Mouse (Mus musculus): ENCODE results near the gene Car6. TPM values are rescaled to one million over a fixed set of nuclear protein-coding genes. Genes with fewer than 3 reads are reported as not detected.

Gene Car6
- polyA plus RNA-seq, 1 experiment from 2014 or later, result not detected

GRCm38 (mm10) chr4:150213910-150214309, 12.8 kb upstream of the Car6 start:
- WGBS, result 34% methylated on average over 5 of the region's 5 CpGs
- no peak for ATAC-seq (ENCODE audit: extremely low read depth, insufficient number of reproducible peaks, low FRiP score, low TSS enrichment)
- Histone ChIP-seq H3K36me3 (no peaks in the 10 kb centered on the region), H3K9me3 (no peaks in the 10 kb centered on the region), H3K4me1 (peaks cover 7% of the 10 kb centered on the region), H3K27me3 (replicated peaks) (no peaks in the 10 kb centered on the region), H3K27ac (replicated peaks) (no peak overlapping the region), H3K4me3 (no peak overlapping the region), H3K4me2 (no peak overlapping the region), H3K9ac (no peak overlapping the region)

- Histone ChIP-seq H3K9ac (peak overlapping the region; percentile 80), H3K4me1 (peaks cover 7% of the 10 kb centered on the region), H3K4me3 (peak overlapping the region; percentile 48), H3K27ac (replicated peaks) (0 out of 2 replicates have a peak overlapping the region, but pooled peaks have one; percentile 32), H3K36me3 (no peaks in the 10 kb centered on the region), H3K4me2 (peak overlapping the region; percentile 70), H3K27me3 (replicated peaks) (no peaks in the 10 kb centered on the region), H3K9me3 (no peaks in the 10 kb centered on the region)
- 1% methylated on average over 15 of the region's 15 CpGs for WGBS
- peak; percentile 56 for ATAC-seq (ENCODE audit: extremely low read depth, insufficient number of reproducible peaks, low FRiP score, low TSS enrichment)
These were observed 11.4 kb upstream of the Car6 start for GRCm38 (mm10) chr4:150212553-150212971.

GRCm38 (mm10) chr4:150211930-150212552, 10.9 kb upstream of the Car6 start:
- Histone ChIP-seq H3K9me3 (no peaks in the 10 kb centered on the region), H3K4me1 (peaks cover 7% of the 10 kb centered on the region), H3K36me3 (no peaks in the 10 kb centered on the region), H3K4me3 (peak overlapping the region; percentile 48), H3K9ac (peak overlapping the region; percentile 80), H3K27ac (replicated peaks) (no peak overlapping the region), H3K27me3 (replicated peaks) (no peaks in the 10 kb centered on the region), H3K4me2 (peak overlapping the region; percentile 70)
- 51% methylated on average over 10 of the region's 10 CpGs for WGBS
- no peak for ATAC-seq (ENCODE audit: extremely low read depth, insufficient number of reproducible peaks, low FRiP score, low TSS enrichment)

GRCm38 (mm10) chr4:150210306-150210705, 9.2 kb upstream of the Car6 start:
- Histone ChIP-seq H3K9ac (no peak overlapping the region), H3K9me3 (no peaks in the 10 kb centered on the region)
- no peak for ATAC-seq (ENCODE audit: extremely low read depth, insufficient number of reproducible peaks, low FRiP score, low TSS enrichment)

GRCm38 (mm10) chr4:150209751-150210150, 8.6 kb upstream of the Car6 start:
- H3K27ac ChIP-seq (replicated peaks), result no peak overlapping the region
- no peak for ATAC-seq (ENCODE audit: extremely low read depth, insufficient number of reproducible peaks, low FRiP score, low TSS enrichment)
- 83% methylated on average over 5 of the region's 5 CpGs for WGBS
- no peaks in the 10 kb centered on the region for H3K36me3 ChIP-seq
- H3K27me3 ChIP-seq (replicated peaks), result no peaks in the 10 kb centered on the region; the same call in 1 of the 2 replicates
- H3K4me2 ChIP-seq, result no peak overlapping the region
- H3K9me3 ChIP-seq, result no peaks in the 10 kb centered on the region
- no peak overlapping the region for H3K9ac ChIP-seq
- no peak overlapping the region for H3K4me3 ChIP-seq
- peaks cover 7% of the 10 kb centered on the region for H3K4me1 ChIP-seq

More at GRCm38 (mm10) chr4:150210306-150210705, 9.2 kb upstream of the Car6 start:
- no peaks in the 10 kb centered on the region for H3K27me3 ChIP-seq (replicated peaks)
- H3K4me2 ChIP-seq, result no peak overlapping the region
- no peaks in the 10 kb centered on the region for H3K36me3 ChIP-seq
- H3K4me3 ChIP-seq, result no peak overlapping the region
- WGBS, result 76% methylated on average over 8 of the region's 8 CpGs
- peaks cover 7% of the 10 kb centered on the region for H3K4me1 ChIP-seq
- no peak overlapping the region for H3K27ac ChIP-seq (replicated peaks)

GRCm38 (mm10) chr4:150204877-150205276, 3.7 kb upstream of the Car6 start:
- peaks cover 3% of the 10 kb centered on the region; the same call in 1 of the 2 replicates for H3K27me3 ChIP-seq (replicated peaks)
- no peak overlapping the region for H3K27ac ChIP-seq (replicated peaks)
- no peak overlapping the region for H3K9ac ChIP-seq
- H3K9me3 ChIP-seq, result no peaks in the 10 kb centered on the region
- H3K4me3 ChIP-seq, result no peak overlapping the region
- no peak overlapping the region for H3K4me2 ChIP-seq
- H3K36me3 ChIP-seq, result no peaks in the 10 kb centered on the region
- H3K4me1 ChIP-seq, result no peaks in the 10 kb centered on the region; the same call in 1 of the 2 replicates
- no peak for ATAC-seq (ENCODE audit: extremely low read depth, insufficient number of reproducible peaks, low FRiP score, low TSS enrichment)
- 74% methylated on average over 3 of the region's 3 CpGs for WGBS

- Histone ChIP-seq H3K4me3 (no peak overlapping the region), H3K36me3 (no peaks in the 10 kb centered on the region), H3K4me2 (no peak overlapping the region), H3K9ac (no peak overlapping the region), H3K27me3 (replicated peaks) (peaks cover 3% of the 10 kb centered on the region; the same call in 1 of the 2 replicates), H3K9me3 (no peaks in the 10 kb centered on the region), H3K4me1 (no peaks in the 10 kb centered on the region; the same call in 1 of the 2 replicates), H3K27ac (replicated peaks) (no peak overlapping the region)
- WGBS, result 77% methylated on average over 5 of the region's 5 CpGs
- ATAC-seq (ENCODE audit: extremely low read depth, insufficient number of reproducible peaks, low FRiP score, low TSS enrichment), result no peak
These were observed 1.6 kb upstream of the Car6 start for GRCm38 (mm10) chr4:150202702-150203101.

- H3K4me1 ChIP-seq, result no peaks in the 10 kb centered on the region; the same call in 1 of the 2 replicates
- peaks cover 4% of the 10 kb centered on the region; the same call in 1 of the 2 replicates for H3K9me3 ChIP-seq
- no peak overlapping the region for H3K4me2 ChIP-seq
- H3K4me3 ChIP-seq, result no peak overlapping the region
- H3K36me3 ChIP-seq, result no peaks in the 10 kb centered on the region
- no peak for ATAC-seq (ENCODE audit: extremely low read depth, insufficient number of reproducible peaks, low FRiP score, low TSS enrichment)
- no peak overlapping the region for H3K9ac ChIP-seq
- 59% methylated on average over 9 of the region's 9 CpGs for WGBS
- no peak overlapping the region for H3K27ac ChIP-seq (replicated peaks)
- 0 out of 2 replicates have a peak, but pooled peaks cover 3% of the 10 kb centered on the region for H3K27me3 ChIP-seq (replicated peaks)
These were observed 2.9 kb downstream of the Car6 start for GRCm38 (mm10) chr4:150198268-150198667.

GRCm38 (mm10) chr4:150193915-150194314, 7.2 kb downstream of the Car6 start:
- Histone ChIP-seq H3K9me3 (peaks cover 4% of the 10 kb centered on the region; the same call in 1 of the 2 replicates), H3K36me3 (no peaks in the 10 kb centered on the region), H3K9ac (no peak overlapping the region), H3K27me3 (replicated peaks) (no peaks in the 10 kb centered on the region), H3K4me3 (no peak overlapping the region), H3K27ac (replicated peaks) (no peak overlapping the region), H3K4me1 (no peaks in the 10 kb centered on the region), H3K4me2 (no peak overlapping the region)
- WGBS, result 44% methylated on average over 1 of the region's 1 CpGs
- no peak for ATAC-seq (ENCODE audit: extremely low read depth, insufficient number of reproducible peaks, low FRiP score, low TSS enrichment)

- no peak overlapping the region for H3K27ac ChIP-seq (replicated peaks)
- no peaks in the 10 kb centered on the region for H3K27me3 ChIP-seq (replicated peaks)
- H3K4me1 ChIP-seq, result no peaks in the 10 kb centered on the region
- no peaks in the 10 kb centered on the region for H3K36me3 ChIP-seq
- H3K9ac ChIP-seq, result no peak overlapping the region
- H3K4me3 ChIP-seq, result no peak overlapping the region
- no peak overlapping the region for H3K4me2 ChIP-seq
- WGBS, result 71% methylated on average over 6 of the region's 6 CpGs
- peaks cover 4% of the 10 kb centered on the region; the same call in 1 of the 2 replicates for H3K9me3 ChIP-seq
- no peak for ATAC-seq (ENCODE audit: extremely low read depth, insufficient number of reproducible peaks, low FRiP score, low TSS enrichment)
These were observed 8.9 kb downstream of the Car6 start for GRCm38 (mm10) chr4:150192199-150192598.

GRCm38 (mm10) chr4:150188236-150188635, 12.9 kb downstream of the Car6 start:
- 42% methylated on average over 11 of the region's 11 CpGs for WGBS
- Histone ChIP-seq H3K4me1 (no peaks in the 10 kb centered on the region), H3K36me3 (no peaks in the 10 kb centered on the region), H3K27ac (replicated peaks) (no peak overlapping the region), H3K4me3 (no peak overlapping the region), H3K9me3 (no peaks in the 10 kb centered on the region), H3K4me2 (peak overlapping the region; percentile 46), H3K9ac (no peak overlapping the region), H3K27me3 (replicated peaks) (no peaks in the 10 kb centered on the region)
- no peak for ATAC-seq (ENCODE audit: extremely low read depth, insufficient number of reproducible peaks, low FRiP score, low TSS enrichment)

GRCm38 (mm10) chr4:150181304-150181703, 19.8 kb downstream of the Car6 start:
- Histone ChIP-seq H3K9me3 (0 out of 2 replicates have a peak, but pooled peaks cover 3% of the 10 kb centered on the region), H3K9ac (no peak overlapping the region), H3K4me2 (no peak overlapping the region), H3K27ac (replicated peaks) (no peak overlapping the region), H3K36me3 (no peaks in the 10 kb centered on the region), H3K4me3 (no peak overlapping the region), H3K27me3 (replicated peaks) (no peaks in the 10 kb centered on the region), H3K4me1 (peaks cover 3% of the 10 kb centered on the region; the same call in 1 of the 2 replicates)
- no peak for ATAC-seq (ENCODE audit: extremely low read depth, insufficient number of reproducible peaks, low FRiP score, low TSS enrichment)
- 85% methylated on average over 7 of the region's 7 CpGs for WGBS

All from heart, embryonic 13.5 days (tissue).